Mouse (Mus musculus): ENCODE measurements around the gene Usp6nl.

DNA sequence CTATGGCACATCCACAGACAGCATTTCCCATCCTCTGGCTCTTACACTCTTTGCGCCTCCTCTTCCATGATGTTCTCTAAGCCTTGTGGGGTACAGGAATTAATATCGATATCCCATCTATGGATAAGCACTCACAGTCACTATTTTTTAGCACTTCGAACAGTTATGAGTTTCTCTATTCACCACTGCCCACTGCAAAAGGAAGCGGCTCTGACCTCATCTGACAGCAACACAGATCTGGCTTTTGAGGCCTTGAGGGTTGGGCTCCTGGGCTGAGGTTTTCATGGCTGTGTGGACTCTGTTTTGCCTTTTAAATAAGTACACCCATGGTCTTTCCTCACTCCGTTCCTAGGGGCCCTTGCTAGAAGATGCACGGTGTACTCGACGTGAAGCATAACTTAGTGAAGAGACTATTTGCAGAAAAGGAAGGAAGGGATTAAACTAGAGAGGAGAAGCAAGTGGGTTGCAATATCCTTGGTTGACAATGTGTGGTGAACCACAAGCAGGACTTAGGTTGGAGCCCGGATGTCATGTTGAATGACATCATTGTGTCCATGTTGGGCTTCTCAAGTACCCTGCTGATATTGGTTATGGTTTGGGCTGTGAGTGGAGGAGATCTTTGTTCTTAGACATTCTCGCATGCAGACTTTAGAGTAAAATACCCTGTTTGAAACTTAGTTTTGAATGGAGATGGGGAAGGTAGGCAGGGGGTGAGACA is 43.5 kb upstream of the Usp6nl start:
- TF ChIP-seq POLR2A (IDR thresholded peaks at IDR 0.05; ENCODE audit: insufficient read depth, low read depth, low read length) (no peak), CTCF (IDR thresholded peaks at IDR 0.05; ENCODE audit: insufficient read depth, low read depth, low read length) (no peak)
